Mouse (Mus musculus) c-Kit-positive CD71-positive TER-119-negative erythroid progenitor cells, embryonic 14.5 days (primary cell): ENCODE measurements around the gene Arsb.
"Not testable (repeated sequence)": the region's sequence is repeated elsewhere in the genome, so short reads cannot be mapped to it uniquely, and the experiment has no call there.

Source experiments
- DNase-seq: peaks from one replicate; pipeline ENCODE4 v3.0.0-alpha.2; 2013; ENCODE audit warnings: low read depth

Gene Arsb

DNA sequence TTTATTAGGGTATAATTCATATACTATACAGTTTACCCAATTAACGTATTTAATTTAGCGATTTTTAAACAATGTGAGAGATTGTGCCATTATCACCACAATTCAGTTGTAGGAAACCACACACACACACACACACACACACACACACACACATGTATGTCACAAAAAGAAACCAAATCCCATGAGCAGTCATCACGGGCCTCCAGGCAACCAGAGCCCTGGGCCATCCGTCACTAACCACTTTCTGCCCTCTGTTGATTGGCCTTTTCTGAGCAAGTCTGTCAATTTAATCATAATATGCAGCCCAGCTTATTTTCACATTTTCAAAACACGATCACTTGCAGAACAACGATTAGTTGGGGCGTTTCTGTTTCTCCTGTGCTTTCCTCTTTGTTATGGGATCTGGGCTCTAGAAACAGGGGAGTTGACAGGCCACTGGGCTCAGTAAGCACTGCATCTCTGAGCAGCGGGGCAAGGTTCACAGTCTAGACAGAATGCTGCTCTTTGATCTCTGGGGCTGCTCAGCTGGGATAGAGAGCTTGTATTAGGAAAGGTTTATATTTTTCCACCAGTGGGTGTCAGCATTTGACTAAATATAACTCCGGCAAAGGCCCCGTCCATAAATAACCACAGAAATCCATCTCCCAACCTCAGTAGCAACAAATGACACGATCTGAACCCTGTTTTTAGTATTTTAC, 21.7 kb downstream of the Arsb start:
- no peak for DNase-seq

GRCm38 (mm10) chr13:93793643-93794182, 22.3 kb downstream of the Arsb start:
- no peak for DNase-seq

- DNase-seq = no peak
Measured at GRCm38 (mm10) chr13:93797011-93797600, 25.7 kb downstream of the Arsb start.

GRCm38 (mm10) chr13:93810311-93810710, 38.9 kb downstream of the Arsb start:
- DNase-seq = not testable (repeated sequence)

- no peak for DNase-seq
Measured at GRCm38 (mm10) chr13:93814081-93814480, 42.7 kb downstream of the Arsb start.

DNA sequence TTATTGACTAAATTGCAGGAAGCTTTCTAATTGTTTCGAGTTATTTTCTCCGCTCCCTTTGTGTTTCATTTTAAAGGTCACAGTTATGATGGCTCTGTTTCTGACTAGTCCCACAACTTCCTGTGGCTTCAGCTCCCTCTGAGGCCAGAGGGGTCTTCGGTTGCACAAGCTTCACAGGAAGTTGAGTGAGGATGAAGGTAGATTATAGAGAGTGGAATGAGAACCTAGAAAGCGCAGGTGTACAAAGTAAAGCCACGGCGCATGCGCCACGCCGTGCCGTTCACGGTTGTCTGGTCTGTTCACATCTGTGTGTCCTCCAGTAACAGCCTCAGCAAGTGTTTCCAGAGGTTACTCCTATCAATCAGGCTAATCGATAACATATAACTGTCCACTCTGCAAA, 43.2 kb downstream of the Arsb start:
- DNase-seq = no peak

- DNase-seq = no peak
Measured at GRCm38 (mm10) chr13:93815128-93815527, 43.7 kb downstream of the Arsb start.

- DNase-seq = no peak
Measured at GRCm38 (mm10) chr13:93816127-93816526, 44.7 kb downstream of the Arsb start.

DNA sequence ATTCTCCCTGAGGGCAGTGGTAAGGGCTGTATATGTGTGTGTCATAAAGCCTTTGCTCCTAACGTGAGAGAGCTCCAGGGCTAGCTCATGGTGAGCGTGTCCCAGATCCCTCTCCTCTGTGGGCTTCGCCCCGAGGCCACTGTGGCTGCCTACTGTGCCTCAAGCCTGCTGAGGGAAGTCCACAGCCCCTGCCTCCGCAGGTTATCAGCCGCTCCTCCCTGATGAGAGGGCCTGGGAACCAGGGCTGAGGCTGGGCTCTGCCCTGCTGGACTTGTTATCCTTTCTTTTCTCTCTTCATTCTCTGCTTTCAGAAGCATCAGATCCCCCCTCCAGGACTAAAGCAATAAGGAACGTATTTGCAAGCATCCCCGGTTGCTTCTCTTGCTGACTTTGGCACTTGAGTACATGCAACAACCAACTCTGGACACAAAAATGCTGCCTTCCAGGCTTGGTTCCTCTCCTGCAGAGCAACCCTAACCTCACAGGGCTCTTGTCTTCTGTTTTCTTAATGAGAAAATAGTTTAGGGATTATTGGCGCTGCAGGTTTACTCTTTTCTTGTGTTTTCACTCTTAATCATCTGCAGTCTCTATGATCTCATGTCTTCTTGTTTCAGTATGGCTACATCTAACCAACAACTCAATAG, 45.4 kb downstream of the Arsb start:
- DNase-seq = no peak

- no peak for DNase-seq
Measured at GRCm38 (mm10) chr13:93820173-93820572, 48.7 kb downstream of the Arsb start.

- no peak for DNase-seq
Measured at GRCm38 (mm10) chr13:93822001-93822400, 50.6 kb downstream of the Arsb start.

DNA sequence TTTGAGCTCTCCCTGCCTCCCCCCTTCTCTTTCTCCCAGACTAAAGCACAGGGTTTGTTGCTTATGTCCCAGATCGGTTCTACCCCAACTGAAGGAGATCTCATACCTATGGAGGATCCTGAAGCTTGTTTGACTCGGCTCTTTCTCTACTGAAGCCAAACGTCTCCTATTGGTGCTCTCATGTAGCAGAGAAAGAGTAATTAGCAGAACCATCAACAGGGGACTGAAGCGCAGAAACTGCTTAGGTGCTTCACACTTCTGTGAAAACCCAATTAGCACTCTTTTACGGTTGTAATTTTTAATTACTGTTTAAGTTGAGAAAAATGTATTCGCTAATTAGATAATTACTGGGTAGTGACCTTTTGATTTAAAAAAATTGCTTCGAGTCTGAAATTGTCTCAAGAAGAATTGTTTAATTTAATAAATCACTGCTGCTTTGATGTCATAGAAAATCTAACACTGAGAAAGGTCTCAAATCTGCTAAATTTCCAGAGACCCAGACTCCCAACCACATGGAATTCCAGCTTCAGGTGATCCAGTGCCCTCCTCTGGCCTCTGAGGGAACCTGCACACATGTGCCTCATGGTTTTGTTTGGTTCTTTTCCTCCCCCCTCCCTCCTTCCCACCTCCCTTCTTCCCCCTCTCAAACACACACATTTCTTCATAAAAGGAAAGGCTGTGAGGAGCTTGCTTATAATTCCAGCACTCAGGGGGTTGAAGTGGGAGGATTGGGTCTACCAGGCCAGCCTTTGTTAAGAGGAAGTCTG, 54.5 kb downstream of the Arsb start:
- no peak for DNase-seq

DNA sequence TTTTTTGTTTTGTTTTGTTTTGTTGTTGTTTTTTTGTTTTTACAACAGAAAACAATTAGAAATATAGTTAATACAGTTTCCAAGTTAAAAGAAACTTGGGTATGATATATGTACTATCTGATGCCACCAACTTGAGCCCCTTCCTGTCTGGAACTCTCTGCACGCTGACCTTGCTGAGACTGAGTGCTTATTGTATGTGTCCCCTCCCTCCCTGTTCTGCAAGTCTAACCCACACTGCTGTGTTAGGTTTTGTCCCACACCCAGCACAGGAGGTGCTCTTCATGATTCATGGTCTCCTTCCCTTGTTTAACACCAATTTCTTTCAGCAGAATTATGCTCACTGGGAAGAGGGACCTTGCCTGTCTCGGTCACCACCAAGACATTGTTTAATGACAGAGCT, 56.3 kb downstream of the Arsb start:
- no peak for DNase-seq

DNA sequence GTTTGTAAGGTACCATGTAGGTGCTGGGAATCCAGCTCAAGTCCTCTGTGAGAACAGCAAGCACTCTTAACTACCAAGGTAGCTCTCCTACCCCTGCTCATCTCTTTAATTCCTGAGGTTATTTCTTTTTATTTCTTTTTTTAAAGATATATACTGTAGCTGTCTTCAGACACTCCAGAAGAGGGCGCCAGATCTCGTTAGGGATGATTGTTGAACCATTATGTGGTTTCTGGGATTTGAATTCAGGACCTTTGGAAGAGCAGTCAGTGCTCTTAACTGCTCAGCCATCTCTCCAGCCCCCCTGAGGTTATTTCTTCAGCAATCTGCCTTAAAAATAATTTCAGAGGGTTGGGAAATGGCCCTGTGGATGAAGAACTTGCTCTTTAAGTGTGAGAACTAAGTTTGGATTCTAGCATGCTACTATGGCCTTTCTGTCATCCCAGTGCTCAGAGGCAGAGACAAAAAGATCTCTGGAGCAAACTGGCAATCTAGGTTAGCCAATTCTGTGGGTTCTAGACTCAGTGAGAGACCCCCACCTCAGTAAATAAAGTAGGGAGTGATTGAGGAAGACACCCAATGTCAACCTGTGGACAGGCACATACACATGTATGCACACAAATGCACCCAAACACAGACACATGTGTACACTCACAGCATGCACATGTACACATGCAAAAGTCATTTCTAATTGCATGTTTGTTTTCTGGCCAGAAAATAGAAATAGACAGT, 58.3 kb downstream of the Arsb start:
- DNase-seq = no peak

- no peak for DNase-seq
Measured at GRCm38 (mm10) chr13:93830294-93830645, 58.8 kb downstream of the Arsb start.

- DNase-seq = no peak
Measured at GRCm38 (mm10) chr13:93837481-93838225, 66.2 kb downstream of the Arsb start.

- no peak for DNase-seq
Measured at GRCm38 (mm10) chr13:93838431-93839136, 67.2 kb downstream of the Arsb start.

DNA sequence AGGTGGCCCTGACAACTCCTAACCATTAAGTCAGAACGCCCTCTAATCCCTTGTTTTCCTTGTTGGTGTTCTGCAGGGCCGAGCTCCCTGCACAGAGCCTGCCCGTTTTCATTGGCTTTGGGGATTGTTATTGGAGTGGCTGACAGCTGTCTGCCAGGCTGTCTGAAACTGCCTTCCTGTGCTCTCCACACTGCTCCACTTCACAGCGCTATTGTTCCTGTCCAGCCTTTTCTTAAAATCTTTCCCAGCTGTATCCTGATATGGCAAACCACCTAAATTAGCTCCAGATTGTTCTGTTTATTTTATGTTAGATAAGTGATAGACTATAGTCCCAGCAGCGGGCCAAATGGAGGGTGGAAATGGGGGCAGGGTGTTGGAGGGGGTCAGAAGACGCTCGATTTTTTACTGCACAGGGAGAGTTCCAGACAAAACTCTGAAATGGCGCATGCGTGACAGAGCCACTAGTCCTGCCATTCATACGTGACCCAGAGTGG, 67.8 kb downstream of the Arsb start:
- no peak for DNase-seq

- no peak for DNase-seq
Measured at GRCm38 (mm10) chr13:93839721-93840120, 68.3 kb downstream of the Arsb start.

GRCm38 (mm10) chr13:93840146-93840545, 68.7 kb downstream of the Arsb start:
- no peak for DNase-seq
